Mouse (Mus musculus) spleen, postnatal 36 days (tissue): ENCODE measurements around the gene Nckap5.
A peak's percentile ranks its signal among the peaks of the same experiment; 100 is the strongest.

Source experiments
- DNase-seq, 2 experiments: peaks; one replicate each; pipeline ENCODE4 v3.0.0; 2022; ENCODE audit warnings: low spot score in 2 of 2, mixed read lengths in 1 of 2

Gene Nckap5

GRCm38 (mm10) chr1:126473044-126473443 is 357.6 kb downstream of the Nckap5 start:
- no peak for DNase-seq

GRCm38 (mm10) chr1:126471419-126471818 is 359.2 kb downstream of the Nckap5 start:
- DNase-seq = no peak

- no peak for DNase-seq
These were observed 359.7 kb downstream of the Nckap5 start for GRCm38 (mm10) chr1:126470883-126471282.

- no peak for DNase-seq
These were observed 360.6 kb downstream of the Nckap5 start for GRCm38 (mm10) chr1:126469818-126470544.

GRCm38 (mm10) chr1:126461527-126462354 is 368.9 kb downstream of the Nckap5 start:
- no peak for DNase-seq

- DNase-seq = no peak
These were observed 372.9 kb downstream of the Nckap5 start for GRCm38 (mm10) chr1:126457739-126458138.

- DNase-seq = no peak
These were observed 376.0 kb downstream of the Nckap5 start for GRCm38 (mm10) chr1:126454504-126455173.

- no peak for DNase-seq
These were observed 379.1 kb downstream of the Nckap5 start for GRCm38 (mm10) chr1:126451472-126451871.

- no peak for DNase-seq
These were observed 381.2 kb downstream of the Nckap5 start for GRCm38 (mm10) chr1:126449424-126449823.

- no peak for DNase-seq
These were observed 386.7 kb downstream of the Nckap5 start for GRCm38 (mm10) chr1:126443890-126444289.

GRCm38 (mm10) chr1:126442723-126443122 is 387.9 kb downstream of the Nckap5 start:
- DNase-seq = no peak

- DNase-seq = no peak
These were observed 392.5 kb downstream of the Nckap5 start for GRCm38 (mm10) chr1:126438000-126438572.

- DNase-seq = no peak
These were observed 393.5 kb downstream of the Nckap5 start for GRCm38 (mm10) chr1:126436937-126437667.

- no peak for DNase-seq
These were observed 398.3 kb downstream of the Nckap5 start for GRCm38 (mm10) chr1:126432285-126432684.

GRCm38 (mm10) chr1:126431594-126431993 is 399.0 kb downstream of the Nckap5 start:
- peak in 1 of 2 experiments; percentile 2 for DNase-seq

- no peak for DNase-seq
These were observed 419.2 kb downstream of the Nckap5 start for GRCm38 (mm10) chr1:126411426-126411825.

- peak in 1 of 2 experiments; percentile 1 for DNase-seq
These were observed 422.7 kb downstream of the Nckap5 start for GRCm38 (mm10) chr1:126407886-126408285.

- DNase-seq = no peak
These were observed 425.1 kb downstream of the Nckap5 start for GRCm38 (mm10) chr1:126405543-126405942.

GRCm38 (mm10) chr1:126403970-126404369 is 426.6 kb downstream of the Nckap5 start:
- no peak for DNase-seq

- no peak for DNase-seq
These were observed 439.4 kb downstream of the Nckap5 start for GRCm38 (mm10) chr1:126391204-126391603.

- no peak for DNase-seq
These were observed 453.1 kb downstream of the Nckap5 start for GRCm38 (mm10) chr1:126377339-126377980.
